26 mouse cellular contexts compared by ENCODE assay signal in genomic region chr5:90279418-90279817, GRCm38 (mm10). TPM values are rescaled to one million over a fixed set of nuclear protein-coding genes. Genes with fewer than 3 reads are reported as not detected.
DNase-seq lines count a peak whose midpoint lies in the region; ATAC-seq lines count a peak whose summit lies in the region.
"Had no signal": no experiment of that assay in that cellular context is flagged by ENCODE, and none has a peak within 500 bp of the region (broad histone marks: within the 10 kb centered on the region; RNA-seq: fewer than 3 reads in every experiment).

No protein-coding gene starts in this region.

- H3K4me2 ChIP-seq in liver, embryonic 11.5 days, result peak overlapping the region; percentile 22; the same call in 1 of the 2 replicates
- H3K4me2 ChIP-seq in liver, embryonic 16.5 days (ENCODE audit: low read depth, low read length), result no peak overlapping the region
- H3K4me2 ChIP-seq: embryonic facial prominence, embryonic 13.5 days; forebrain, embryonic 13.5 days; heart, embryonic 13.5 days; hindbrain, embryonic 14.5 days had no signal

- H3K4me3 ChIP-seq in liver, embryonic 11.5 days (ENCODE audit: low read depth, low read length), result no peak overlapping the region
- H3K4me3 ChIP-seq in liver, embryonic 16.5 days (ENCODE audit: low read depth, low read length), result no peak overlapping the region
- H3K4me3 ChIP-seq: embryonic facial prominence, embryonic 10.5 days; embryonic facial prominence, embryonic 13.5 days; erythroblast, embryonic 14.5 days; forebrain, embryonic 13.5 days; heart, adult 2 months; heart, embryonic 10.5 days; heart, embryonic 13.5 days had no signal

- no peak for DNase-seq in liver, embryonic 11.5 days (ENCODE audit: low spot score)
- DNase-seq in liver, result no peak
- no peak for DNase-seq in thymus, postnatal 4 days
- DNase-seq in right cerebral cortex, adult 18-20 months, result no peak
- DNase-seq: adrenal gland, adult 8-10 months; adrenal gland, postnatal 25 days; cerebellum, adult 11-12 months; cerebellum, adult 8-10 months; cerebellum, postnatal 10 days; cerebellum, postnatal 36 days; embryo, embryonic 11 days; gastrocnemius, postnatal 10 days; gastrocnemius, postnatal 36 days; heart, adult 2 months; heart, postnatal 14 days; heart, postnatal 4 days had no signal

- ATAC-seq in liver, embryonic 11.5 days (replicated peaks; ENCODE audit: low FRiP score), result peak; percentile 42; the same call in 1 of the 2 replicates
- ATAC-seq in liver, embryonic 16.5 days (ENCODE audit: low read depth), result 0 out of 2 replicates have a peak, but pooled peaks have one; percentile 27
- ATAC-seq in megakaryocyte-erythroid progenitor cell, adult 5-6 weeks (replicated peaks; ENCODE audit: low FRiP score, low TSS enrichment, poor library complexity, severe bottlenecking), result peak; percentile 42; the same call in 1 of the 2 replicates
- ATAC-seq: forebrain, embryonic 13.5 days; forebrain, embryonic 16.5 days had no signal

- WGBS in liver, embryonic 11.5 days, result 65% methylated on average over 3 of the region's 3 CpGs
- 29% methylated on average over 3 of the region's 3 CpGs for WGBS in liver, embryonic 16.5 days (ENCODE audit: insufficient replicate concordance)

- no peaks in the 10 kb centered on the region; the same call in 1 of the 2 replicates for H3K4me1 ChIP-seq in liver, embryonic 11.5 days (replicated peaks; ENCODE audit: control insufficient read depth, insufficient read depth, low read length)
- H3K4me1 ChIP-seq in liver, embryonic 16.5 days (ENCODE audit: control insufficient read depth, low read depth, low read length), result peaks cover 9% of the 10 kb centered on the region
- H3K4me1 ChIP-seq: embryonic facial prominence, embryonic 10.5 days; embryonic facial prominence, embryonic 13.5 days; forebrain, embryonic 13.5 days; heart, embryonic 10.5 days; heart, embryonic 13.5 days had no signal

- peaks cover 31% of the 10 kb centered on the region for H3K36me3 ChIP-seq in liver, embryonic 11.5 days (ENCODE audit: control insufficient read depth, insufficient read depth, low read length)
- peaks cover 27% of the 10 kb centered on the region for H3K36me3 ChIP-seq in liver, embryonic 16.5 days (ENCODE audit: control insufficient read depth, insufficient read depth)

- no peak overlapping the region for H3K9ac ChIP-seq in liver, embryonic 11.5 days (ENCODE audit: low read depth, low read length)
- H3K9ac ChIP-seq in liver, embryonic 16.5 days (ENCODE audit: low read depth, low read length), result no peak overlapping the region
- H3K9ac ChIP-seq: embryonic facial prominence, embryonic 13.5 days; forebrain, embryonic 13.5 days; heart, embryonic 13.5 days; hindbrain, embryonic 14.5 days had no signal

- no peak overlapping the region for H3K27ac ChIP-seq in liver, embryonic 11.5 days (ENCODE audit: low read depth, low read length)
- H3K27ac ChIP-seq in liver, embryonic 16.5 days (ENCODE audit: low read length), result no peak overlapping the region
- H3K27ac ChIP-seq: embryonic facial prominence, embryonic 10.5 days; embryonic facial prominence, embryonic 13.5 days; forebrain, embryonic 13.5 days; heart, adult 2 months; heart, embryonic 10.5 days; heart, embryonic 13.5 days; hindbrain, embryonic 14.5 days had no signal

- H3K27me3 ChIP-seq in liver, embryonic 11.5 days (replicated peaks; ENCODE audit: control insufficient read depth, insufficient read depth, low read length), result no peaks in the 10 kb centered on the region
- H3K27me3 ChIP-seq in liver, embryonic 16.5 days (ENCODE audit: control insufficient read depth, insufficient read depth, low read depth, low read length), result no peaks in the 10 kb centered on the region
- H3K27me3 ChIP-seq: embryonic facial prominence, embryonic 13.5 days; forebrain, embryonic 13.5 days; heart, embryonic 13.5 days had no signal

- no peaks in the 10 kb centered on the region for H3K9me3 ChIP-seq in liver, embryonic 11.5 days (ENCODE audit: control insufficient read depth, low read length)
- no peaks in the 10 kb centered on the region for H3K9me3 ChIP-seq in liver, embryonic 16.5 days (replicated peaks; ENCODE audit: control insufficient read depth, low read length)
- H3K9me3 ChIP-seq: embryonic facial prominence, embryonic 10.5 days; embryonic facial prominence, embryonic 13.5 days; forebrain, embryonic 13.5 days; heart, embryonic 10.5 days; heart, embryonic 13.5 days had no signal

RNA-seq across cellular contexts. Expression of gene Cox18, which starts 55.6 kb away (rescaled TPM):
- polyA plus RNA-seq in liver, embryonic 11.5 days (2014; fragmentation: Nextera tagmentation; extraction: Ambion mirVana), result 33.0 and 35.9 TPM in 2 replicates
- polyA plus RNA-seq in liver, embryonic 16.5 days (2015; fragmentation: Nextera tagmentation; extraction: Ambion mirVana), result 8.5 and 10.8 TPM in 2 replicates
- total RNA-seq in megakaryocyte-erythroid progenitor cell, adult 5-6 weeks (2014; fragmentation: Nextera tagmentation), result 33.5 and 43.6 TPM in 2 replicates
- 17.1 and 17.7 TPM in 2 replicates for total RNA-seq in megakaryocyte-erythroid progenitor cell, adult 5-6 weeks (2017)
